Mouse (Mus musculus) lung, postnatal 0 days (tissue): ENCODE measurements around the gene Atp2b2.

Source experiments
- CTCF ChIP-seq: IDR thresholded peaks from 2 replicates; pipeline ENCODE4 v1.5.1; 2016; ENCODE audit warnings: antibody characterized with exemption, mild to moderate bottlenecking
- EP300 ChIP-seq: IDR thresholded peaks from 2 replicates; pipeline ENCODE4 v1.6.1; 2016; ENCODE audit warnings: antibody characterized with exemption, mild to moderate bottlenecking, control low read depth

- no peak for TF ChIP-seq CTCF
- no peak for TF ChIP-seq EP300
Observed at GRCm38 (mm10) chr6:113847092-113847491, 195.3 kb downstream of the Atp2b2 start.
